Mouse (Mus musculus): Measurements from ENCODE around the gene Utp20. TPM values are rescaled to one million over a fixed set of nuclear protein-coding genes. Genes with fewer than 3 reads are reported as not detected.

Utp20 gene
- polyA plus RNA-seq, 3 experiments from 2014 or later, result 9.5 to 22.8 (median 19.2) TPM

GRCm38 (mm10) chr10:88714744-88715143, 111.9 kb downstream of the Utp20 start:
- no peak for ATAC-seq

- ATAC-seq, result no peak
Observed at GRCm38 (mm10) chr10:88712359-88712758, 114.2 kb downstream of the Utp20 start.

- peak; percentile 58 for ATAC-seq
Observed at GRCm38 (mm10) chr10:88708671-88709523, 117.7 kb downstream of the Utp20 start.

DNA sequence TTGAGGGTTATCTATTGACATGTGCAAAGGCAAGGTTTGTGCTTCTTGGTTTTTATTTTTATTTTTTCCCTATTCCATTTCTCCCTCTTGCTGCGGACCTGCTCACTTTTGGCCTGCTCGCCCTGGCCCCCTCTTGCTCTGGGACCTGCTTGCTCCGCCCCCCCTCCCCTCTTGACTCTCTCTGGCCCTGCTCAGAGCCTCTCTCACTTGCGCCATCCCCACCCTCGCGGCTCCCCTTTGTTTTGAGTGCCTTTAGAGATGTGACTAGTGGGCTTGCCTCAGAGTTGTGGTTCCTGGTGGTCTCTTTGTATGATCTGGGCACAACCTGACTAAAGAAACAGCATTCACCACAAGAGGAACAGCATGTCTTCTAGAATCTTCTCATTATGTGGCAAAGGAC, 125.7 kb downstream of the Utp20 start:
- no peak for ATAC-seq

Other genes starting within 250 kb of the Utp20 start
- gene Mybpc1, start 221.7 kb downstream of the Utp20 start, polyA plus RNA-seq (2017; shearing (Covaris generic)), result not detected
- gene Spic, start 141.8 kb downstream of the Utp20 start, polyA plus RNA-seq (2017; shearing (Covaris generic)), result 1 to 10 TPM in 1 of 3 experiments, under 1 TPM in 1, not detected in 1; 0.59 to 2.7 TPM
- gene Arl1, start 95.9 kb downstream of the Utp20 start, polyA plus RNA-seq (2017; shearing (Covaris generic)), result 10 to 100 TPM; 51.6 to 80.7 (median 51.8) TPM
- not detected for gene Slc5a8, start 59.2 kb upstream of the Utp20 start, polyA plus RNA-seq (2017; shearing (Covaris generic))

Data from inflammation-experienced regulatory T-cells, adult 6 months (primary cell).